Mouse (Mus musculus): ENCODE measurements around the gene Ryr2.
"Not testable (repeated sequence)": the region's sequence is repeated elsewhere in the genome, so short reads cannot be mapped to it uniquely, and the experiment has no call there.

Ryr2 gene

DNA sequence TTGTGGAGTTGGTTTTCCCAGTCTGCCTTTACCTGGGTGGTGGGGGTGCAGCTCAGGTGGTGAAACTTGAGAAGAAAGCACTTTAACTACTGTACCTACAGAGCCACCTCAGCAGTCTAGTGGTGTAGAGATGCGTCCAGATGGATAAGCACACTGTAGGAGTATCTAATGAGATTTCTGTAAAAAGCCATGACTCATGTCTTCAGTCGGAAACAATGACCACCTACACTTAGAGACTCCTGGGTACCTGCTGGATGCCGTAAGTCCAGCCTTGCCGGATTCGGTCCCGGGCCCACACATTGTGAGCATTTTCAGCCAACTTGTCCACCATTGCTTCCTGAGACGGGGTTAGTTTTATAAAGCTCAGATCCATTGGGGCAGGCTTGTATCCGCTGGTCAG is 334.6 kb downstream of the Ryr2 start:
- no peak for DNase-seq (ENCODE audit: low read depth)

DNA sequence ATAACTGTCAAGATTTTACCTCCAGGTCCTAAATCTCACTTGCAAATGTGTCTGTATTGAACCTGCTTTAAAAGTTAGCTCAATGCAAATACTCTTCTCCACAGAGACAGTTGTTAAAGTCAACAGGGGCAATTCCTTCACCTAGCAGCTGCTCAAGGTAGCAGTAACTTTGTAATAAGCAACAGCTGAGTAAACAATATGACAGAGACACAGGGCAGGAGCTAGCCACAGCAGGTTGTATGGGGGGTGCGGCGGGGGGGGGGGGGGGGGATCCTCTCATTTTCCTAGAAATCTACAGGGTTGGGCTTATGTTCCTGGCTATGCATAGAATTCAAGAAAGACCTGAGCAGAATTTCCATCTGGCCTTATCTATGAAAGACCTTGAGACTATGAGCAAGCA is 339.8 kb downstream of the Ryr2 start:
- DNase-seq (ENCODE audit: low read depth) = no peak

DNA sequence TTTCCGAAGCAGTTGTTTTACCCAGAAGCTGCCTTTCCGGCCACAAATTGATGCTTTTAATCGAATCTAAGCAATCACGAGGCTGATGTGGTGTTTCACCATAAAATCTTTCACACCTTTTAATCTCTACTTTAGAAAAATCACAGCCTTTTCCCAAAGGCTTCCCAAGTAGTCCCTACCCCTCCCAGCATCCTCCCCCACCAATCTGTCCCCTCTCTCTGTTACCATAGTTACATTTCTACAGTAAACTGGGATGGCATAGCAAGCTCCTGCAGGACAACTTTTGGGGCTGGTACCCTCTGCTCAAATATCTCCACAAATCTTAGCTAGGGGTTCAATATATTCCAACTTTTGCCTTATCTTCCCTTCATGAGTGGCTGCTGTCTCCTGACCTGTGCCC is 342.8 kb downstream of the Ryr2 start:
- DNase-seq (ENCODE audit: low read depth) = no peak

- peak; percentile 37 for DNase-seq (ENCODE audit: low read depth)
These were observed 343.6 kb downstream of the Ryr2 start for GRCm38 (mm10) chr13:11763104-11763503.

GRCm38 (mm10) chr13:11757894-11758293 is 348.9 kb downstream of the Ryr2 start:
- DNase-seq (ENCODE audit: low read depth) = no peak

DNA sequence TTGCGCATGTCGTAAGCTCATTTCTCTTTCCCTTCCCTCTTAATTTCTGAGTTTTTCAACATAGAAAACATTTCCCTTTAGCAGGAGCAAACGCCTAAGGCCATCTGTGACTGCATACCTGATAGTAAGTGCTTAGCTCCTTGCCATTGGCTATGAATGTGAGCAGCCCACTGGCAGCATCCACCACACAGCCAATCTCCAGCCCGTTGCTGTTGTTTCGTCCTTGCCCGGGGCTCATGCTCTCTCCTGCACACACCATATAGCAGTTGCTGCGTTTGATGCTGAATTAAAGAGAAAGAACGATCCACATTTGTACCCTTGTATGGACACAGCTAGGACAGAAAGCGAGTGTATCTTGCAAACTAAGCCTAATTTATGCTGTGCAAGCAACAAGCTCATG is 361.3 kb downstream of the Ryr2 start:
- no peak for DNase-seq (ENCODE audit: low read depth)

GRCm38 (mm10) chr13:11738211-11738610 is 368.5 kb downstream of the Ryr2 start:
- no peak for DNase-seq (ENCODE audit: low read depth)

- DNase-seq (ENCODE audit: low read depth) = no peak
These were observed 390.5 kb downstream of the Ryr2 start for GRCm38 (mm10) chr13:11716216-11716615.

DNA sequence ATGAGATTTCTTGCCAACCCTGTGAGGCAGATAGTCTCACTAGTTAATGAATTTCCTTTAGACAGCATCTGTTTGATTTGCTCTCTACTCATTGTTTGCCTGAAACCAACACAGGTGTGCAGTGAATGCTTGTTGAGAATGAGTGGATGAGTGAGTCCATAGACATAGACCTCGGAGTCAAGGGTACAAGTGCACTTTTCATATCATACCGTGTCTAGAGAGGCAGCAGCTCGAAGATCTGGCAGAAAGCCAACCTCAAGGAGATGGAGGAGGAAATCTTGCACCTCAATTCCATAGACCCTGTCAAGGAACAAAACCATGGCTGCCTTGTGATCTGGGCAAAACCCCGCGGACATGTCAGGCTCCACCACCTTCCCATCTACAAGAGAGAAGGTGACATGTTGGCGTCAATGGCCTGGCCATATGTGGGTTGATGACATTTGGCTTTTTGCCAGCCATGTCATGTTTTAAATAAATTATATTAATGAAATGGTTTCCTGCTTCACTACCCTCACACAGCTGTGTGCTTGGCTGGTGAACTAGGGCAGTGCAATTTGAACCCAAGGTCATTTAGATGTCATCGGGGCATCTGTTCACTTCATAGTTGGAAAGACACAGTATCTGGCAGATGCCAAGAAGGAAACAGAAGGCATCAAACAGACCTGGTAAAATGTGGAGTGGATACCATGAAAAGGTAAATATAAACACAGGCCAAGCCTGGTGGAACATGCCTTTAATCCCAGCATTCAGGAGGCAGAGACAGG is 396.9 kb downstream of the Ryr2 start:
- no peak for DNase-seq (ENCODE audit: low read depth)

DNA sequence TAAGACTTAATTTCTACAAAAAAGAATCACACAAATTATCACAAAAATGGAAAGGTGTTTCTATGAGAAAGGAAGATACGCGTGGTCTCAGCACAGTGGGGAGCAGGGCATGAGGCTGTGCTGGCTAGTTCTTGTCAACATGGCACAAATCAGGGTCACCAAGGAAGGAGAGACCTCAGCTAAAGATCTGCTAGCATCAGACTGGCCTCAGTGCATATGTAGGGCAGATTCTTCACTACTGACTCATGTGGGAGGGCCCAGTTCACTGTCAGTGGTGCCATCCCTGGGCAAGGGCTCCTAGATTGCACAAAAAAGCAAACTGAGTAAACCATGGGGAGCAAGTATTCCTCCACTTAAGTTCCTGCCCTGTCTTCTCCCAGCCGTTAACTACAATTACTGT is 405.0 kb downstream of the Ryr2 start:
- DNase-seq (ENCODE audit: low read depth) = no peak

GRCm38 (mm10) chr13:11696496-11696895 is 410.2 kb downstream of the Ryr2 start:
- DNase-seq (ENCODE audit: low read depth) = no peak

DNA sequence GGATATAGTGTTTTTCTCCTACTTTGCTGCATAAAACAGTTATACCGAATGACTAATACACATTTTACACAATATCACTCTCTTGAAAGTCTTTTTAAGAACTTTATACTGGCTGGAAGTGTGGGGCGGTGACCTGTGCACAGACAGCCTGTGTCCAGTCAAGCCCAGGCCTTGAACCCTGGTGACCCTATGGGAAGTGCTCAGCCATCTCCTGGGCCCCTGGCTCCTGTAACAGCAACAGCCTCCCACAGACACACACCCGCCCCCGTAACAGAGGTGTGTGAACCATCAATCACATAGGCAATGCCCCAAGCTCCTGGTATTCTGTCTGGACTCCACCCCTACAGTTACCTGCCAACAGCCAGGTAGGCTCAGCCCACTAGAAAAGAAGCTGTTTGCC is 424.9 kb downstream of the Ryr2 start:
- DNase-seq (ENCODE audit: low read depth) = no peak

DNA sequence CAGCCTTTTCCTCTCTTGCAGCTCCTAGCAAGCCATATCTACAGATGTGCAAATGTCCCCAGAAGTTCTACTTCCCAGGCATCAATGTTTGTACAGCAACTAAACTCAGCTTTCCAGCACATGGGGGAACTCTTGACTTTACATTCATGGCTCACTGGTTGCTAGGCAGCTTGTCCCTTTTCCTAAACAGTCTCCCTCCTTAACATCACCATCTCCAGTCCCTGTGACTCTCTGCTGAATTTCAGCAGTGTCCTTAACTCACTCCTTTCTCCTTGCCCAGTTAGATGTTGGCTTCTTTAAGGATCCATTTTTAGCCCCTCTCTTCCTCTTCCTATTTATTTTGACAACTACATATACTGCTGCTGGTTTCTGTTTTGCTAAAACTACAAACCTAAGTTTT is 443.9 kb downstream of the Ryr2 start:
- DNase-seq (ENCODE audit: low read depth) = no peak

DNA sequence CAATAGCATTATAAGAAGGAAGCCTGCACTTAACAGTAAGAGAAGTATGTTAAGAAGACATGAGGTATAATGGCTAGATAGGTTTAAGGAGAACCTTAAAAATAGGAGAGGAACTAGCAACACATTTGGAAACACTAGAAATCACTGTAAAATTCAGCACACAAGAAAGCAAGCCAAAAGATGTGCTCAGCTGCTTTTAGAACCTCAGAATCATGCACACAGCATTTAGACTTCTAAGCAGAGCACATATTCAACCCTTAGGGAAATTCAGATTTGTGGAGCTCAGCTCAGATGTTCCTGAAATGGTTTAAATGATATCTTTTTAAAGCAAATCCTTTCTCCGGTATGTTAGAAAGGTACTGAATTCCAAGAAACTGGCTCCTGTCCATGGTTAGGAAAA is 461.9 kb downstream of the Ryr2 start:
- DNase-seq (ENCODE audit: low read depth) = no peak

DNA sequence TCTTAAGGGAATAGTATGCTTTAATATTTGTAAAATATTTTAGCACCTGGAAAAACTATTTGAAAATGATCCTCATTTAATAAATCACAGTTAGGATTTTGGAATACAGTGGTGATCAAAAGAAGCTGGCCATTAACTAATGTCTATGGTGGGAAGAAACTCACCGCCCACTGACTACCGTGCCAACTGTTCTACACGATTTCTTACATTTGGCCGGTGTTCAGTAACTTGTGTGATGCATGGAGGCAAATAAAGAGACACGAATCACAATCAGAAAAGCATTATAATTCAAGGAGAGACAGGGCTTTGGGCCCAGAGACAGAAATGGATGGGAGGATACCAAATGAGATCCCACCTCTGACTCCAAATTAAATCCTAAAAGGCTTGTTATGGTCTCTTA is 470.4 kb downstream of the Ryr2 start:
- no peak for DNase-seq (ENCODE audit: low read depth)

DNA sequence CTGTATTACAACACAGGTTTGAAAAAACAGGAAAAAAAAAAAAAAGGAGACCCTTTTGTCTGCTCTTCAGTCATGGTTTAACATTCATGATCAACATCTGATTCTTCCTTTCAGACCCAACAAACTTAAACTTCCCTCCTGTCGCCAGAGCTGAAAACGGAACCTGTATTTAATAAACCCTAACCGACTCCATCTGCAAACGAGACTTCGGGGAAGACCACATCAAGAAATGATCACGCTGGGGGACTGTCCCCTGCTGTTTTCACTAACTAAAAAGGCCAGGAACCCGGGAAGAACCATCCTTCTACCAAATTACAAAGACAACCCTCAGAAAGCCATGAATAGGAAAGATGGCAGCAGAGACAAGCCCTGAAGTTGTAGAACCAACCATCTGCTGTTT is 482.2 kb downstream of the Ryr2 start:
- DNase-seq (ENCODE audit: low read depth) = no peak

- DNase-seq (ENCODE audit: low read depth) = no peak
These were observed 511.3 kb downstream of the Ryr2 start for GRCm38 (mm10) chr13:11595431-11595830.

DNA sequence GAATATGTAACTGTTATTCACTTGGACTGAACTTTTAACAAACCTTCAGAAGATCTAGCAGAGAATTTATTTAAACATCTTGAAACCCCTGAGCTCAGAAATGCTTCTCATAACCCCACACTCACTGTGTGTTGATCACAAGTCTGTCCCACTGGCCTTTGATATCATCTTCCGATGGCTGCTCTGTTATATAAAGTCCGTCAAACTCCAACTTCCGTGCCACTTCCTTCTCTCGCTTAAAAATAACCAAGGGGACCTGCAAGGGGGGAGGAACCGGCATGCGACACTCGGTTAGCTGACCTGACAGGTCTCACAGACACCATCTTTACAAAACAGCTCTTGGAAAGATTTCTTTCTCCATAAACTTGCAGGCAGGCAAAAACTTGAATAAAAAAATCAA is 521.5 kb downstream of the Ryr2 start:
- no peak for DNase-seq (ENCODE audit: low read depth)

GRCm38 (mm10) chr13:11572552-11572951 is 534.2 kb downstream of the Ryr2 start:
- DNase-seq (ENCODE audit: low read depth) = no peak

- DNase-seq (ENCODE audit: low read depth) = no peak
These were observed 539.4 kb downstream of the Ryr2 start for GRCm38 (mm10) chr13:11567376-11567775.

DNA sequence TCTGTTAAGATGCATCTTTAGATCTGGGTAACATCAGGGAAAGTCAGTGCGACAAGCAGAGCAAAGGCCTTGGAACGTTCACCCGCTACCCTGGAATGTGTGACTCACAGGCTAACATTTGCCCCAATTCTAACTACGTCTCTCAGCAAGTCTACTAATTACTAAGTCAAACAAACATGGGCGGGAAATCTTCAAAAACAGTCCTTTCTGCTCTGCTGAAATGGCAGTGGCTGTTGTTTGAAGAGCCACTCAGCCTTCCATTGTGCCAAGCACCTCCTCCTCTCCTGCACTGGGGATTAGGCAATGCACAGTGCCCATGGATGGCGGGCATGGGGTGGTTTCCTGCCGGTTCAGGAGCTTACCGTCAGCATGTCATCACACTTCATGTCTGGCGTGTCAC is 540.3 kb downstream of the Ryr2 start:
- DNase-seq (ENCODE audit: low read depth) = no peak

GRCm38 (mm10) chr13:11563224-11564024 is 543.3 kb downstream of the Ryr2 start:
- DNase-seq (ENCODE audit: low read depth) = peak; percentile 55

DNA sequence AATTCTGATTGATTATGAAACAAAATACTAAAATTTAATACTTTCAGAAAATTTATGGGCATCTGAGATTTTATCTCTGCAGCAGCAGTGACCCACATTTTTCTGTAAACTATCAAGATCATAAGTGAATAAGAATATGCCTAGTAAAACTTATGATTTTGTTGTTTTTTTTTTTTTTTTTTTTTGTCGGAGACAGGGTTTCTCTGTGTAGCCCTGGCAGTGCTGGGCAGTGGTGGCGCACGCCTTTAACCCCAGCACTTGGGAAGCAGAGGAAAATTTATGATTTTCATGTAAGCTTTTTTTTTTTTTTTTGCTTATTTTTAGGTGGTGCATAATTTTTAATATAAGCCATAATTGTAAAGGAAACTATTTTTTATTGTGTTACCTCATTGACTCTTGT is 557.1 kb downstream of the Ryr2 start:
- no peak for DNase-seq (ENCODE audit: low read depth)

- DNase-seq (ENCODE audit: low read depth) = not testable (repeated sequence)
These were observed 557.6 kb downstream of the Ryr2 start for GRCm38 (mm10) chr13:11549136-11549535.
